Mouse (Mus musculus) thymus, adult 2 months (tissue): ENCODE measurements at regions not wholly inside any gene's neighbourhood (a gene's known extent, or its start where the extent isn't known, plus 50 kb on each side); places are given as distances from the start of the nearest gene placed in this dataset.

ENCODE experiments used
- DNase-seq: peaks from one replicate; pipeline ENCODE4 v3.0.0; 2021
- H3K27ac ChIP-seq: fragments of 200-500 bp; 2 replicates; pipeline ENCODE4 v1.5.1; 2012; ENCODE audit warnings: low read length, control low read depth; ENCODE audit not compliant: control insufficient read depth, insufficient read depth
- H3K27me3 ChIP-seq: fragments of 200-500 bp; 2 replicates; pipeline ENCODE4 v1.6.1; 2012; ENCODE audit warnings: mild to moderate bottlenecking, low read length, moderate library complexity, mixed read lengths; ENCODE audit not compliant: control insufficient read depth, insufficient read depth
- H3K36me3 ChIP-seq: fragments of 200-500 bp; 2 replicates; pipeline ENCODE4 v1.6.1; 2012; ENCODE audit warnings: mild to moderate bottlenecking, low read length, moderate library complexity; ENCODE audit not compliant: control insufficient read depth, insufficient read depth
- H3K4me1 ChIP-seq: fragments of 200-500 bp; replicated peaks from 2 replicates; pipeline ENCODE4 v1.6.1; 2012; ENCODE audit warnings: low read length; ENCODE audit not compliant: control insufficient read depth, insufficient read depth
- H3K4me3 ChIP-seq: fragments of 200-500 bp; 2 replicates; pipeline ENCODE4 v1.5.1; 2012; ENCODE audit warnings: mild to moderate bottlenecking, low read length, control low read depth, moderate library complexity; ENCODE audit not compliant: control insufficient read depth, insufficient read depth
- CTCF ChIP-seq: fragments of 200-500 bp; IDR thresholded peaks from 2 replicates; pipeline ENCODE4 v1.5.1; 2012; ENCODE audit warnings: mild to moderate bottlenecking, control low read depth, low read length, moderate library complexity, borderline replicate concordance; ENCODE audit not compliant: control insufficient read depth, poor library complexity, insufficient read depth; ENCODE audit errors: extremely low read depth
- POLR2A ChIP-seq: fragments of 200-500 bp; IDR thresholded peaks from 2 replicates; pipeline ENCODE4 v1.6.1; 2012; ENCODE audit warnings: mild to moderate bottlenecking, low read length, control low read depth, moderate library complexity; ENCODE audit not compliant: control insufficient read depth, poor library complexity, insufficient read depth; ENCODE audit errors: extremely low read depth
- WGBS: fragments of 180-500 bp; shearing (Covaris S2); methylation state at CpG from one replicate; pipeline ENCODE4 v1.1.7; 2018; 5-methylcytosine and 5-hydroxymethylcytosine counted together

GRCm38 (mm10) chr9:71379731-71380250 is 105.9 kb downstream of the Polr2m start:
- no peaks in the 10 kb centered on the region for H3K36me3 ChIP-seq
- WGBS, result 78% methylated on average over 4 of the region's 4 CpGs
- H3K4me3 ChIP-seq, result no peak overlapping the region
- no peaks in the 10 kb centered on the region for H3K27me3 ChIP-seq
- no peaks in the 10 kb centered on the region for H3K4me1 ChIP-seq
- no peak for DNase-seq
- TF ChIP-seq CTCF, result no peak
- TF ChIP-seq POLR2A, result no peak
- H3K27ac ChIP-seq, result no peak overlapping the region

- WGBS, result 90% methylated on average over 5 of the region's 5 CpGs
- TF ChIP-seq POLR2A (no peak), CTCF (no peak)
- Histone ChIP-seq H3K36me3 (no peaks in the 10 kb centered on the region), H3K4me3 (no peak overlapping the region), H3K27me3 (no peaks in the 10 kb centered on the region), H3K4me1 (no peaks in the 10 kb centered on the region), H3K27ac (no peak overlapping the region)
- DNase-seq, result no peak
Observed at GRCm38 (mm10) chr9:71369760-71370159, 116.0 kb downstream of the Polr2m start.

- no peaks in the 10 kb centered on the region for H3K4me1 ChIP-seq
- 90% methylated on average over 2 of the region's 2 CpGs for WGBS
- TF ChIP-seq CTCF (no peak), POLR2A (no peak)
- no peaks in the 10 kb centered on the region for H3K27me3 ChIP-seq
- H3K4me3 ChIP-seq, result no peak overlapping the region
- no peak overlapping the region for H3K27ac ChIP-seq
- H3K36me3 ChIP-seq, result no peaks in the 10 kb centered on the region
- no peak for DNase-seq
Observed at GRCm38 (mm10) chr9:71369202-71369601, 116.5 kb downstream of the Polr2m start.

- no peak for TF ChIP-seq CTCF
- TF ChIP-seq POLR2A, result no peak
- no peak overlapping the region for H3K27ac ChIP-seq
- DNase-seq, result no peak
- H3K36me3 ChIP-seq, result no peaks in the 10 kb centered on the region
- H3K4me1 ChIP-seq, result no peaks in the 10 kb centered on the region
- WGBS, result 88% methylated on average over 9 of the region's 9 CpGs
- H3K27me3 ChIP-seq, result no peaks in the 10 kb centered on the region
- H3K4me3 ChIP-seq, result no peak overlapping the region
Observed at GRCm38 (mm10) chr9:71366573-71366972, 119.2 kb downstream of the Polr2m start.

GRCm38 (mm10) chr9:71365177-71365738 is 120.5 kb downstream of the Polr2m start:
- TF ChIP-seq CTCF (no peak), POLR2A (no peak)
- no peak for DNase-seq
- H3K36me3 ChIP-seq, result no peaks in the 10 kb centered on the region
- H3K4me1 ChIP-seq, result no peaks in the 10 kb centered on the region
- no peaks in the 10 kb centered on the region for H3K27me3 ChIP-seq
- 88% methylated on average over 12 of the region's 12 CpGs for WGBS
- no peak overlapping the region for H3K27ac ChIP-seq
- no peak overlapping the region for H3K4me3 ChIP-seq

GRCm38 (mm10) chr9:71364047-71364665 is 121.6 kb downstream of the Polr2m start:
- Histone ChIP-seq H3K36me3 (no peaks in the 10 kb centered on the region), H3K27ac (no peak overlapping the region), H3K4me3 (no peak overlapping the region), H3K27me3 (no peaks in the 10 kb centered on the region), H3K4me1 (no peaks in the 10 kb centered on the region)
- TF ChIP-seq POLR2A, result no peak
- TF ChIP-seq CTCF, result no peak
- WGBS, result 89% methylated on average over 8 of the region's 8 CpGs
- no peak for DNase-seq

GRCm38 (mm10) chr9:71362401-71362800 is 123.3 kb downstream of the Polr2m start:
- Histone ChIP-seq H3K4me1 (no peaks in the 10 kb centered on the region), H3K27ac (no peak overlapping the region), H3K4me3 (no peak overlapping the region), H3K36me3 (no peaks in the 10 kb centered on the region), H3K27me3 (no peaks in the 10 kb centered on the region)
- no peak for TF ChIP-seq POLR2A
- no peak for TF ChIP-seq CTCF
- no peak for DNase-seq
